Mouse (Mus musculus) intestine, postnatal 0 days (tissue): ENCODE results near the gene Fahd1. TPM values are rescaled to one million over a fixed set of nuclear protein-coding genes. Genes with fewer than 3 reads are reported as not detected.
A peak's percentile ranks its signal among the peaks of the same experiment; 100 is the strongest.

ENCODE experiments used
- ATAC-seq: fragments of 200-750 bp; cut with Nextera tagmentation; 2 replicates; pipeline ENCODE4 v1.8.0; 2017; ENCODE audit warnings: mild to moderate bottlenecking, moderate TSS enrichment, moderate library complexity
- H3K27ac ChIP-seq: fragments of 300-500 bp; sonication (generic); 2 replicates; pipeline ENCODE4 v1.5.1; 2014; ENCODE audit warnings: mild to moderate bottlenecking, low read depth, low read length, moderate library complexity
- H3K27me3 ChIP-seq: fragments of 300-500 bp; sonication (generic); replicated peaks from 2 replicates; pipeline ENCODE4 v1.6.1; 2014; ENCODE audit warnings: low read length, mixed read lengths; ENCODE audit not compliant: control insufficient read depth, insufficient read depth
- H3K36me3 ChIP-seq: fragments of 300-500 bp; sonication (generic); 2 replicates; pipeline ENCODE4 v1.6.1; 2014; ENCODE audit warnings: mild to moderate bottlenecking, moderate library complexity; ENCODE audit not compliant: control insufficient read depth, insufficient read depth
- H3K4me1 ChIP-seq: fragments of 300-500 bp; sonication (generic); replicated peaks from 2 replicates; pipeline ENCODE4 v1.6.1; 2014; ENCODE audit warnings: antibody characterized with exemption, low read length, mixed read lengths; ENCODE audit not compliant: control insufficient read depth, insufficient read depth
- H3K4me2 ChIP-seq: fragments of 300-500 bp; sonication (generic); replicated peaks from 2 replicates; pipeline ENCODE4 v1.6.1; 2014; ENCODE audit warnings: low read depth, mild to moderate bottlenecking, moderate library complexity
- H3K4me3 ChIP-seq: fragments of 300-500 bp; sonication (generic); 2 replicates; pipeline ENCODE4 v1.5.1; 2014; ENCODE audit warnings: low read depth, low read length
- H3K9ac ChIP-seq: fragments of 300-500 bp; sonication (generic); 2 replicates; pipeline ENCODE4 v1.6.1; 2014; ENCODE audit warnings: mild to moderate bottlenecking, low read depth, low read length
- H3K9me3 ChIP-seq: fragments of 300-500 bp; sonication (generic); 2 replicates; pipeline ENCODE4 v1.6.1; 2016; ENCODE audit warnings: mixed run types; ENCODE audit not compliant: control insufficient read depth
- CTCF ChIP-seq: sonication (generic); IDR thresholded peaks from 2 replicates; pipeline ENCODE4 v1.5.1; 2016; ENCODE audit warnings: low read depth, mild to moderate bottlenecking, control low read depth, antibody characterized with exemption, moderate library complexity
- WGBS: fragments of 180-500 bp; shearing (Covaris S2); extraction: QIAGEN DNeasy Blood & Tissue Kit; methylation state at CpG from one replicate; pipeline ENCODE4 v1.1.7; 2014; 5-methylcytosine and 5-hydroxymethylcytosine counted together
- polyA plus RNA-seq: library from polyadenylated mRNA; unstranded; fragments of >200 nt; fragmentation: Nextera tagmentation; extraction: Ambion mirVana; gene quantifications from 2 replicates; pipeline ENCODE4 v1.2.1, GENCODE M21; 2015

Fahd1 gene
- polyA plus RNA-seq, 1 experiment from 2014 or later = 165 TPM

DNA sequence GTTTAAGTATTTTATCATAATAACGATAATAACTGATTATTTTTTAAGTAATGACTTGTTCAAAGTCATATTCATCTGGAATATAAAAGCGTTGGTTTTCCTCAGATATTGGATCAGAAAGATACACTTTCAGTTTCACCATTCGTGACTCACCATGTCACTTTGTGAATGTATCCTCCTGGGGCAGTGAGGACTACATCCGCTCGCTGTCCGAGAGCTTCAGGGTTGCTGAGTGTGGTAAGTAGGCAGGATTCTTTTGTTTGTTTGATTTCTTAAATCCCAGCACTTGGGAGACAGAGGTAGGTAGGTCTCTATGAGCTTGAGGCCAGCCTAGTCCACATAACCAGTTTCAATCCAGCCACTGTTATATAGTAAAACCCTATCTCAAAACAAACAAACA, 32.0 kb downstream of the Fahd1 start:
- no peaks in the 10 kb centered on the region for H3K9me3 ChIP-seq
- no peak overlapping the region for H3K4me2 ChIP-seq
- TF ChIP-seq CTCF = no peak
- no peaks in the 10 kb centered on the region for H3K27me3 ChIP-seq
- no peak overlapping the region for H3K27ac ChIP-seq
- H3K4me1 ChIP-seq = no peaks in the 10 kb centered on the region
- no peak for ATAC-seq
- no peak overlapping the region for H3K9ac ChIP-seq
- H3K4me3 ChIP-seq = no peak overlapping the region
- H3K36me3 ChIP-seq = no peaks in the 10 kb centered on the region
- 30% methylated on average over 6 of the region's 6 CpGs for WGBS

DNA sequence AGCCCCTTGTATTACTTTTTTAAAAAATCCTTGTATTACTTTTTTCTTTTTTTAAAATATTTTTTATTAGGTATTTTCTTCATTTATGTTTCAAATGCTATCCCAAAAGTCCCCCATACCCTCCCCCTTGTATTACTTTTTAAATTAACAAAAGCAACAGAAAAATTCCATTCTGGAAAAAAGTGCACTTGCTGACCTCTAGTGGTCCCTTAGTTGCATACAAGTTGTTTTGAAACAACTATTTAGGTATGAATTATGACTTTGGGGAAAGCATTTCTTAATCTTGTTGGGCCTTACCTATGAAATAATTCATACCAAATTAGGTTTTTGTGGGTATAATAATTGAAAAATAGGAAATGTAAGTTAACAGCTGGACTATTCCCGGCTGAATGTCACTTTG, 32.7 kb downstream of the Fahd1 start:
- TF ChIP-seq CTCF = peak; percentile 59
- Histone ChIP-seq H3K27me3 (no peaks in the 10 kb centered on the region), H3K4me2 (no peak overlapping the region), H3K9me3 (no peaks in the 10 kb centered on the region), H3K4me1 (no peaks in the 10 kb centered on the region), H3K27ac (no peak overlapping the region), H3K9ac (no peak overlapping the region), H3K36me3 (no peaks in the 10 kb centered on the region), H3K4me3 (no peak overlapping the region)
- 45% methylated on average over 1 of the region's 1 CpGs for WGBS
- ATAC-seq = no peak

- H3K36me3 ChIP-seq = no peaks in the 10 kb centered on the region
- 81% methylated on average over 5 of the region's 5 CpGs for WGBS
- H3K4me2 ChIP-seq = no peak overlapping the region
- H3K9me3 ChIP-seq = no peaks in the 10 kb centered on the region
- no peaks in the 10 kb centered on the region for H3K4me1 ChIP-seq
- no peak for ATAC-seq
- H3K9ac ChIP-seq = no peak overlapping the region
- H3K4me3 ChIP-seq = no peak overlapping the region
- no peak overlapping the region for H3K27ac ChIP-seq
- TF ChIP-seq CTCF = no peak
- H3K27me3 ChIP-seq = no peaks in the 10 kb centered on the region
Observed at GRCm38 (mm10) chr17:24815256-24815655, 34.9 kb downstream of the Fahd1 start.

DNA sequence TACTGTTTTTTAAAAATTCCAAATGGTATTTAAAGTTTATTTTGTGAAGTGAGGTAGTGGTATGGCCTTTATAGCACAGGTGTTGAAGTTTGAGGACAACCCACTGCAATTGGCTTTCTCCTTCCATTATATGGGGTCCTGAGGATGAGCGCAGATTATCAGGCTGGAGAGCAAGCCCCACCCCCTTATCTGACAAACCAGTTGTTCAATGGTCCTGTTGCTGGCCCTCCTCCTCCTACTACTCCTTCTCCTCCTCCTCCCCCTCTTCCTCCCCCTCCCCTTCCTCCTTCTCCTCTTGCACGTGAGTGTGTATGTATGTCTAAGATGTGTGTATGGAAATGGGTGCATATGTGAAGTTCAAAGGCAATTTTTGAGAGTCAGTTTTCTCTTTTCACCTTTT, 37.9 kb downstream of the Fahd1 start:
- H3K9ac ChIP-seq = no peak overlapping the region
- WGBS = 34% methylated on average over 2 of the region's 2 CpGs
- H3K9me3 ChIP-seq = no peaks in the 10 kb centered on the region
- no peak overlapping the region for H3K4me3 ChIP-seq
- H3K36me3 ChIP-seq = no peaks in the 10 kb centered on the region
- H3K4me2 ChIP-seq = no peak overlapping the region
- no peaks in the 10 kb centered on the region for H3K4me1 ChIP-seq
- no peak overlapping the region for H3K27ac ChIP-seq
- no peaks in the 10 kb centered on the region for H3K27me3 ChIP-seq
- no peak for TF ChIP-seq CTCF
- ATAC-seq = no peak

DNA sequence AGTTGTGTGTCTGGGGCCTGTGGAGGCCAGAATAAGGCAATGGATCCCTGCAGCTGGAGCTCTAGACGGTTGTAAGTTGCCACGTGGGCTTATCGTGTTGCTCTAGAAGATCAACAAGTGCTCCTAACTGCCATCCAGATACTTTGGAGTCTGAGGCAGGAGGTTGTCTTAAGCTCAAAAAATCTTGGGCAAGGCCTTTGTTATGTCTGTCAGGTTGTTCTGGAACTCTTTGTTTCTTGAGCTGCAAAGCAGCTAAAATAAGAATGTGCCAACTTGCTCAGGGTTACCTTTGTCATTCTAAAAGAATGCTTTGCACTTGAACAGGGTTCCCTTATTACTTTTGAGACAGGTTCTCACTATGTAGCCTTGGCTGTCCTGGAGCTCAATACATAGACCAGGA, 39.0 kb downstream of the Fahd1 start:
- no peak overlapping the region for H3K27ac ChIP-seq
- TF ChIP-seq CTCF = no peak
- no peak overlapping the region for H3K4me3 ChIP-seq
- H3K36me3 ChIP-seq = no peaks in the 10 kb centered on the region
- no peaks in the 10 kb centered on the region for H3K4me1 ChIP-seq
- H3K4me2 ChIP-seq = no peak overlapping the region
- WGBS = 77% methylated on average over 3 of the region's 3 CpGs
- no peak for ATAC-seq
- no peak overlapping the region for H3K9ac ChIP-seq
- no peaks in the 10 kb centered on the region for H3K9me3 ChIP-seq
- peaks cover 5% of the 10 kb centered on the region; the same call in 1 of the 2 replicates for H3K27me3 ChIP-seq

DNA sequence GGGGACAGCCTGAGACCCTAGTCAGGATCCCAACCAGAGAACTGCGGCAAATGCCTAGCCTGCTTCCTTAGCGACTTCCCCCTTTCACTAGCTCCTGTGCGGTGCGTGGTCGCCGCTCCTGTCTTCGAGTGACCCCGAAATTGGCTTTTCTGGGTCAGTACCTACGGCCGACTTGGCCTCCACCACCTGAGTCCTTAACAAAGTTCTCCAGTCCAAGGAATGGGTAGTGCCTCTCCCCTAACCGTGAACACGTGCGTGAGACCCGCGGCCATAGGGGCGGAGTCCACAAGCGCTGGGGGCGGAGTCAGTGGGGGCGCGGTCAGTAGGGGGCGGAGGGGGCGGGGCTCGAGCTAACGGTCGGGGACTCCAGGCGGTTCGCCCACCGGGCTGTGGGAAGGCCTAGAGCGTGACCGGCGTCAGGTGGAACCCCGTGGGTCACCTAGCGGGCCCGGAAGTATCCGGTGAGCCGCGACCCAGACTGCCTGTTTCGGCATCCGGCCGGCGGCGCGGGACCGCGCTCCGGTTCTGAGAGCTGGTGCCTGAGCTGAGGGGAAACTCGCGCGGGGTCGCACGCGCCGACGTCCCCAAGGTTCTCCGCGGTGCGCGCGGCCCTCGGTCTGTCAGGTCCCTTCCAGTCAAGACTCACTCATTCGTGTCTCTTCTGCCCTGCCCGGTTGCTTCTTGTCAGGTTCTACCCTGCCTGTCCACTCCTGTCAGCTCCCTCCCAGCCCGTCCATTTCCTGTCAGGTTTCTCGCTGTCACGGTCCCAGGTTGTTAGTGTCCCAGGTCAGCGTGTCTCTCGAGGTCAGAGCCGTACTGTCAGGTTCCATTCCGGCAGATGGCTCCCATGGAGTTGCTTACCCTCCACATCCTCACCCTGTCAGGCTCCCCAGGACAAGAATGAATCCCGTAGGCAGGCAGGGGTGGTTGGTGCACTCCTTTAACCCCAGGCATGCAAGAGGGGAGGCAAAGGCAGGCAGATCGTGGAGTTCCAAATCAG, 45.9 kb downstream of the Fahd1 start, which contains the start of gene Meiob:
TSS of gene Meiob (plus strand) at position 338 of the 1,000 bp plus-strand sequence.
- no peak within 1 kb of the TSS for H3K27ac ChIP-seq
- no peaks in the 10 kb centered on the region for H3K4me1 ChIP-seq
- peak within 1 kb of the TSS; percentile 96 for H3K4me2 ChIP-seq
- H3K4me3 ChIP-seq = peak within 1 kb of the TSS; percentile 65
- H3K9me3 ChIP-seq = no peaks in the 10 kb centered on the region
- H3K9ac ChIP-seq = peak within 1 kb of the TSS; percentile 34
- ATAC-seq = peak; percentile 75
- under 1% methylated on average over 71 of the region's 71 CpGs for WGBS
- no peaks in the 10 kb centered on the region for H3K36me3 ChIP-seq
- H3K27me3 ChIP-seq = peaks cover 14% of the 10 kb centered on the region; the same call in 1 of the 2 replicates
- no peak for TF ChIP-seq CTCF
